Mouse (Mus musculus): Measurements from ENCODE around the gene Ccr7.

Gene Ccr7

GRCm38 (mm10) chr11:99138976-99139375, 15.9 kb downstream of the Ccr7 start:
- no peak for DNase-seq (ENCODE audit: low read depth in 1 of 2, low spot score in 2 of 2)

GRCm38 (mm10) chr11:99137385-99137784, 17.5 kb downstream of the Ccr7 start:
- no peak for DNase-seq (ENCODE audit: low read depth in 1 of 2, low spot score in 2 of 2)

DNA sequence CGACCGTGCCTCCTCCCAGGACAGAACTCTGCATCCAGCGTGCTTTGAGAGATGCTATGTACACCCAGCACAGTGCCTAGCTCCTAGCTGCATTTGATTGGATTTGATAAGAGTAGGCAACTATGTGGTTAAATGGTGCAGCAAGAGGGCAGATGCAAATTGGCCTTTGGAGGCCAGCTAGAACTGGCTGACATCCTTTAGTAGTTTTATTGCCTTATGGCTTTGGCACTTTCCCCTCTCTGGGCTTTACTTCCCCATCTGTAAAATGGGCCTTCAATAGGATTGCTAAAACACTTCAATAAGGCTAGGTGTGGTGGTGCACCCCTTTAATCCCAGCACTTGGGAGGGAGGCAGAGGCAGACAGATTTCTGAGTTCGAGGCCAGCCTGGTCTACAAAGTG, 17.9 kb downstream of the Ccr7 start:
- no peak for DNase-seq (ENCODE audit: low read depth in 1 of 2, low spot score in 2 of 2)

- no peak for DNase-seq (ENCODE audit: low read depth in 1 of 2, low spot score in 2 of 2)
Measured at GRCm38 (mm10) chr11:99136361-99136760, 18.5 kb downstream of the Ccr7 start.

DNA sequence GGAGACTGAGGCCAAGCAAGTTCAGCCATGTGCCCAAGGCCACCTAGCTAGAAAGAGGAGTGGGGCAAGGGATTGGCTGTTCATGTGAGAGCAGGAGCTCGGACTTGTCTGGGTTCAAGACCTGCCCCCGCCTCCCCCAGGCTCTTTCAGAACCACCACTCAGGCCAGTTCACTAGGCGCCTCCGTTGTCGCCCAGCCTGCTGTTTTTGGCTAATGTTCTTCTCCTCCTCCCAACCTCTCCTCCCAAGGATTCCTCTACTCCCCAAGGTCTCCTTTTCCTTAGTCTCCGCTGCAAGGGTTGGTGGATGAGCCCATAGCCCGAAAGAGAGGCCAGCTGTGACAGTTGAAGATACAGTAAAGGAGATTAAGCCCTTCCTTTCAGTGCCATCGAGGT, 19.8 kb downstream of the Ccr7 start:
- DNase-seq (ENCODE audit: low read depth in 1 of 2, low spot score in 2 of 2) = no peak

DNA sequence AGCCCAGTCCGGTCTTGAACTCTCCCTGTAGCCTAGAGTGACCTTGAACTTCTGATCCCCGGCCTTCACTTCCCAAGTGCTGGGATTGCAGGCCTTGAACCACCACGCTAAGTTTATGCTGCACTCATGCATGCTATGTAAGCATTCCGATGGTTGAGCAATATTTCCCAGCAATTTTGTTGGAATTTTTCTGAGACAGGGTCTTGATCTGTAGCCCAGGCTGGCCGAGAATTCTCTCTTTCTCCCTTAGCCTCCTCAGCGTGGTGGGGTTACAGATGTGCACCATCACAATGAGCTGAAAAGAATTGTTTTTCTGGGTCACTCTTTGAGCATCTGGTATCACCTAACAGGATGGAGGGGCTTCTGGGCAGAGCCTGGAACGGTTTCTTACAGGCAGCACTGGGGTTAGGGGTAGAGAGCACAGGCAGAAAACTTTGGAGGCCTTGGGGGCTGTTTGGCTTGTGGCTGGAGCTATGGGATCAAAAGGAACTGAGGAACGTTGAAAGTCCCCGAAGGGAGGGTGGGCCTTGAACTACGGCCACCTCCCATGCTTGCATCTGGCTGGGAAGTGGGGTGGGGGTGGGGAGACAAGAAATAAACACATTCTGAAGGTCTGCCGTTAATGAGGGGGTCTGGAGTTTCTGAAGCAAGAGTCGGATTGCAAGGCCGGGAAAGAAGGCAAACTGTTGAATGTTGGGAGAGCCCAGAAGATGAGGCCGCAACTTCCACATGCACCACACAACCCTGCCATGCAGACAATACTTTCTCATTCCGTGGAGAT, 20.4 kb downstream of the Ccr7 start:
- DNase-seq (ENCODE audit: low read depth in 1 of 2, low spot score in 2 of 2) = no peak

- DNase-seq (ENCODE audit: low read depth in 1 of 2, low spot score in 2 of 2) = no peak
Measured at GRCm38 (mm10) chr11:99133285-99133897, 21.5 kb downstream of the Ccr7 start.

DNA sequence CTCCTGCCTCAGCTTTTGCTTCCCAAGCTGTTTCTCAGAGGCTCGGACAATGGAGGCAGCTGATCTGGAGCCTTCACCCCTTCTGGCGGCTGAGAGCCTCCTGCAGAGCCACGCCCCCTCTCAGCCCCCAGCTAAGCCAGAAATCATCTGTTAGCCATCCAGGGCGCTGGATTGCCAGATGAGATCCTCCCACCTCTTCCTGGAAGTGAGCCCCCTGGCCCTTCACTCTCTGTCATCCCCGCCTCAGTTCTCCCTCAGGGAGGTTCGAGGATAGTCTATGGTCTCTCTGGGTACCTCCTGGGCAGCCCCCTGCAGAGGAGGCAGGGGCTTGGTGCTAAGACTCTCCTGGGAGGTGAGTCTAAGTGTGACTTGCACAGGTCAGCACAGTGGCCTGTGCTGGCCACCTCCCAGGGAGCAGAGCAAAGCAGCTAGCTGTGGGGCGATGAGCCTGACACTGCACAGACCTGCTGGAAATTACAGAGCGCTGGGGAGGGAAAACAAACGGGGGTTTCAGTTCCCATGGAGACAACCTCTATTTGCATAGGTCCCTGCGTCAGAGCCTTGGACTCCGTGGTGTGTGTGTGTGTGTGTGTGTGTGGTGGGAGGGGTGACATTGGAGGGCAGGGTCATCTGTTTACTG, 22.7 kb downstream of the Ccr7 start:
- DNase-seq (ENCODE audit: low read depth in 1 of 2, low spot score in 2 of 2) = no peak

GRCm38 (mm10) chr11:99131463-99131840, 23.4 kb downstream of the Ccr7 start:
- no peak for DNase-seq (ENCODE audit: low read depth in 1 of 2, low spot score in 2 of 2)

GRCm38 (mm10) chr11:99130736-99131462, 24.0 kb downstream of the Ccr7 start:
- no peak for DNase-seq (ENCODE audit: low read depth in 1 of 2, low spot score in 2 of 2)

DNA sequence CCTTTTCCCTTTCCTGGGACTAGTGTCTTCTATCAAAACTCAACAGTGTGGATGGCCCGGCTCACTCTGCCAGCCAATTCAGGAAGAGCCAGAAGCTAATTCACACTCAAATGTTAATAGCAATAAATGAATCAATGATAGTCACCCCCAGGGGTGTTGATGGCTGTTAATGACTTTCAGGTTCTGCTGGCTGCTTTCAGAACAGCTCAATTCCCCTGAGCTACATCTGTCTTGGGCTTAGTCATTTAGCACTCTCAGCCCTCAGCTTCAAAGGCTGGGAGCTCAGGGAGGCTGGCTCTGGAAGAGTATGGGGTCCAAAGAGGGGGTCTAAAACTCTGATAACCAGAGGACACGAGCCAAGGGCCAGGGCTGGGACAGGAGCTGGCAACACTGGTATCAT, 25.6 kb downstream of the Ccr7 start:
- no peak for DNase-seq (ENCODE audit: low read depth in 1 of 2, low spot score in 2 of 2)

GRCm38 (mm10) chr11:99127785-99128682, 26.8 kb downstream of the Ccr7 start:
- DNase-seq (ENCODE audit: low read depth in 1 of 2, low spot score in 2 of 2) = no peak

- no peak for DNase-seq (ENCODE audit: low read depth in 1 of 2, low spot score in 2 of 2)
Measured at GRCm38 (mm10) chr11:99126482-99127253, 28.2 kb downstream of the Ccr7 start.

DNA sequence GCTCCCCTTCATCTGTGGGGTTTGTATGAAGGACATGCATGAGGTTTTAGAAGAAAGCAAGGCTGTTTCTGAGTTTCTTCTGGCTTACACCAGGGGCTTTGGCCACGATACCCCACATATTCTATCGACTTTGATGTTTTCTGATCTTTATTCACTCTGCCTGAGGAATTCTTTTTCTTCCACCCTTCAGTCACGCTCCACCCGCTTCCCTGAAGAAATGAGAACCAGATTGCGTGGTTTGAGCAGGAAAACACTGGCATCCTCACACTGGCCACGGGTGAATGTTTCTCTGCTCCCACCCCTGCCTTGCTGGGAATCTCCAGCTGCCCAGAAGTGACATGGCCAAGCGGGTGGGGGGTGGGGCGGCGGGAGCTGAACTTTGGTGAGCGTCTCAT, 30.2 kb downstream of the Ccr7 start:
- DNase-seq (ENCODE audit: low read depth in 1 of 2, low spot score in 2 of 2) = no peak

DNA sequence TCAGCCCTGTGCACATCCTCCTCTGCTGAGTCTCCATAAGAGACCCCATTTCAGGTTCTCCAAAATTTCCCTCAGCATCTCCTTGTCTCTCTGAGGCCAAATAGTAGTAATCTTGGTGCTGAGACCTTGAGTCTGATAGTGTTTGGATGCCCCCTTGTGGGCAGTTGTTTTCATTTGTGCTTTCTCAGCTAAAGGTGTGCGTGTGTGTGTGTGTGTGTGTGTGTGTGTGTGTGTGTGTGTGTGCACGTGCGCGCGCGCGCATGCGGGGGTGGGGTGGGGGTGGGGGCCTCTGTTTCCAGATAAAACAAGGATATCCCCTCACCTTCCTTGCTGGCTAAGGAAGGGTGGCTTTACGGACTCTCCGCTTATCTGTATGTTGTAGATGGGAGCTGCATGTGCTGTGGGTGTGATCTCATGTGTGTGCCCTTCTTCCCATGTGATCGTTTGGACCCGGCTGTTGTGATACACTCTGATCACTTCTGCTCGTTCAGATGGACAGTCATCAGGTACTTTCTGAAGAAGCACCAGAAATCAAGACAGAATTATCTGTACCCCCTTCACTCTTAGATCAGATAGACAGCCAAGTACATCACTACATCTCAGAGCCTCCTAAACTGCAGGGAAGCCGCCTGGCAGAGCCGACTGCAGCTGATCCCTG, 30.8 kb downstream of the Ccr7 start:
- DNase-seq (ENCODE audit: low read depth in 1 of 2, low spot score in 2 of 2) = no peak

DNA sequence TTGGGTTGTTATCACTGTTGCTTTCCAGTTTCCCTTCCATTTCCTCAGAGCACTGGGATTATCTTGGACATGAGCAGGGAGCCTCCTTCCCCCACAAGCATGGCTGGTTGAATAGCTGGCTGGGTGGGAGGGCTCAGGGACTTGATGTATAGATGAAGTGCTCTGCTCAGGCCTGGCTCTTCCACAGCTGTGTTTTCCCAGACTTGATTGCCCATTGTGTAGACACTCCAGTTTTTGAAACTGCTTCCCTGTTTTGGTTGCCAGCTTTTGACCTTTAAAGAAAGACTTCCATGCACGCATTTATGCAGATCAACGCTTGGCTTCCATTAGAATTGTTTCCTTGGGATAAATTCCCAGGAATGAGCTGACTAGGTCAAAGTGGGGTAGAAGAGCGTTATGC, 32.2 kb downstream of the Ccr7 start:
- DNase-seq (ENCODE audit: low read depth in 1 of 2, low spot score in 2 of 2) = no peak

- no peak for DNase-seq (ENCODE audit: low read depth in 1 of 2, low spot score in 2 of 2)
Measured at GRCm38 (mm10) chr11:99121218-99121631, 33.7 kb downstream of the Ccr7 start.

- no peak for DNase-seq (ENCODE audit: low read depth in 1 of 2, low spot score in 2 of 2)
Measured at GRCm38 (mm10) chr11:99120524-99121217, 34.2 kb downstream of the Ccr7 start.

- no peak for DNase-seq (ENCODE audit: low read depth in 1 of 2, low spot score in 2 of 2)
Measured at GRCm38 (mm10) chr11:99118963-99119362, 35.9 kb downstream of the Ccr7 start.

Measured in monocyte, adult 2 months (primary cell).